Mouse (Mus musculus): ENCODE measurements around the gene Lrrc27.

GRCm38 (mm10) chr7:139224070-139224469, 11.3 kb downstream of the Lrrc27 start:
- no peak for TF ChIP-seq POLR2A (IDR thresholded peaks at IDR 0.05; ENCODE audit: insufficient read depth, low read length)
- TF ChIP-seq CTCF (IDR thresholded peaks at IDR 0.05; ENCODE audit: low read depth, low read length): no peak
- TF ChIP-seq EP300 (IDR thresholded peaks at IDR 0.05; ENCODE audit: insufficient read depth, low read depth, low read length): no peak
